Mouse (Mus musculus) hindbrain, embryonic 12.5 days (tissue): ENCODE data around the gene Bahd1. TPM values are rescaled to one million over a fixed set of nuclear protein-coding genes. Genes with fewer than 3 reads are reported as not detected.
A peak's percentile ranks its signal among the peaks of the same experiment; 100 is the strongest.

Experiments
- ATAC-seq: fragments of 200-750 bp; cut with Nextera tagmentation; 2 replicates; pipeline ENCODE4 v1.8.0; 2017; ENCODE audit warnings: moderate TSS enrichment; ENCODE audit not compliant: low FRiP score
- H3K27ac ChIP-seq: fragments of 300-500 bp; sonication (generic); 2 replicates; pipeline ENCODE4 v1.5.1; 2016; ENCODE audit warnings: mild to moderate bottlenecking
- H3K27me3 ChIP-seq: fragments of 300-500 bp; sonication (generic); 2 replicates; pipeline ENCODE4 v1.6.1; 2016; ENCODE audit warnings: mild to moderate bottlenecking
- H3K36me3 ChIP-seq: fragments of 300-500 bp; sonication (generic); 2 replicates; pipeline ENCODE4 v1.6.1; 2016; ENCODE audit warnings: mild to moderate bottlenecking
- H3K4me1 ChIP-seq: fragments of 300-500 bp; sonication (generic); 2 replicates; pipeline ENCODE4 v1.6.1; 2016
- H3K4me2 ChIP-seq: fragments of 300-500 bp; sonication (generic); replicated peaks from 2 replicates; pipeline ENCODE4 v1.6.1; 2016; ENCODE audit warnings: mild to moderate bottlenecking
- H3K4me3 ChIP-seq: fragments of 300-500 bp; sonication (generic); 2 replicates; pipeline ENCODE4 v1.5.1; 2016; ENCODE audit warnings: mild to moderate bottlenecking
- H3K9ac ChIP-seq: fragments of 300-500 bp; sonication (generic); 2 replicates; pipeline ENCODE4 v1.6.1; 2016; ENCODE audit warnings: mild to moderate bottlenecking, moderate library complexity
- H3K9me3 ChIP-seq: fragments of 300-500 bp; sonication (generic); replicated peaks from 2 replicates; pipeline ENCODE4 v1.6.1; 2016; ENCODE audit warnings: mild to moderate bottlenecking
- WGBS: fragments of 180-500 bp; shearing (Covaris S2); methylation state at CpG from one replicate; pipeline ENCODE4 v1.1.7; 2016; 5-methylcytosine and 5-hydroxymethylcytosine counted together
- polyA plus RNA-seq: library from polyadenylated mRNA; unstranded; fragments of >200 nt; fragmentation: Nextera tagmentation; extraction: Ambion mirVana; gene quantifications from 2 replicates; pipeline ENCODE4 v1.2.1, GENCODE M21; 2016

Bahd1 gene
- polyA plus RNA-seq, 1 experiment from 2014 or later = 6.8 TPM

- peak overlapping the region; percentile 71 for H3K4me2 ChIP-seq
- H3K4me3 ChIP-seq = peak overlapping the region; percentile 96
- H3K36me3 ChIP-seq = no peaks in the 10 kb centered on the region
- no peaks in the 10 kb centered on the region for H3K9me3 ChIP-seq
- peak overlapping the region; percentile 93 for H3K9ac ChIP-seq
- peaks cover 68% of the 10 kb centered on the region for H3K4me1 ChIP-seq
- ATAC-seq = peak; percentile 89
- peak overlapping the region; percentile 93 for H3K27ac ChIP-seq
- WGBS = under 1% methylated on average over 60 of the region's 120 CpGs
- H3K27me3 ChIP-seq = peaks cover 47% of the 10 kb centered on the region
These were observed 1.2 kb downstream of the Bahd1 start for GRCm38 (mm10) chr2:118901175-118902031.

- Histone ChIP-seq H3K36me3 (no peaks in the 10 kb centered on the region), H3K9ac (peak overlapping the region; percentile 93), H3K4me1 (peaks cover 58% of the 10 kb centered on the region), H3K27ac (peak overlapping the region; percentile 93), H3K4me2 (peak overlapping the region; percentile 71), H3K27me3 (peaks cover 38% of the 10 kb centered on the region), H3K9me3 (no peaks in the 10 kb centered on the region), H3K4me3 (peak overlapping the region; percentile 96)
- ATAC-seq = peak; percentile 24
- WGBS = 1% methylated on average over 81 of the region's 106 CpGs
These were observed 2.2 kb downstream of the Bahd1 start for GRCm38 (mm10) chr2:118902051-118903025.

DNA sequence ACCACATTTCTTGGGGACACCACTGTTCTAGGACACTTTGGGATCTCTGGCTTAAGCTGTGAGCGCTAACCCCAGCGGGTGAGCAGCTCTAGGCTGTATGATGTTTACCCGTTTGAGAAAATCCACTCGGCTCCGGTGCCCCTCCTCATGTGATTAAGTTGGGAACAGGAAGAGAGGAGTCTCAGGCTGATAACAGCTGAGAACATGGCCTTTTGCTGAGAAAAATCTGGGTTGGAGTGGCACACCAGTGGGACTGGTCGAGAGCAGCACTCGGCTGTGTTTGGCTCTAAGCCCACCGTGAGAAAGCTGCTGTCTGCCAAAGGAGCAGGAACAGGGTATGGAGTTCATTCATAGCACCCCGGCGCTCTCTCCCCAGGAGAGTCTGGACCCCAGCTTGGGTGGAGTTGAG lies 3.2 kb downstream of the Bahd1 start:
- Histone ChIP-seq H3K4me3 (peak overlapping the region; percentile 96), H3K4me1 (peaks cover 48% of the 10 kb centered on the region), H3K27me3 (peaks cover 28% of the 10 kb centered on the region), H3K36me3 (no peaks in the 10 kb centered on the region), H3K9me3 (no peaks in the 10 kb centered on the region), H3K9ac (peak overlapping the region; percentile 93), H3K27ac (no peak overlapping the region), H3K4me2 (peak overlapping the region; percentile 71)
- ATAC-seq = no peak
- 12% methylated on average over 10 of the region's 10 CpGs for WGBS

GRCm38 (mm10) chr2:118905433-118906117 lies 5.4 kb downstream of the Bahd1 start:
- Histone ChIP-seq H3K27me3 (peaks cover 5% of the 10 kb centered on the region), H3K9me3 (no peaks in the 10 kb centered on the region), H3K27ac (no peak overlapping the region), H3K9ac (no peak overlapping the region; the same call in 1 of the 2 replicates), H3K4me1 (peaks cover 40% of the 10 kb centered on the region), H3K4me2 (no peak overlapping the region), H3K36me3 (no peaks in the 10 kb centered on the region), H3K4me3 (no peak overlapping the region)
- ATAC-seq = no peak
- WGBS = 85% methylated on average over 7 of the region's 7 CpGs

- WGBS = 81% methylated on average over 5 of the region's 5 CpGs
- peaks cover 39% of the 10 kb centered on the region for H3K4me1 ChIP-seq
- H3K4me2 ChIP-seq = no peak overlapping the region
- no peak overlapping the region for H3K4me3 ChIP-seq
- ATAC-seq = no peak
- no peaks in the 10 kb centered on the region for H3K36me3 ChIP-seq
- peaks cover 3% of the 10 kb centered on the region; the same call in 1 of the 2 replicates for H3K27me3 ChIP-seq
- no peak overlapping the region for H3K27ac ChIP-seq
- H3K9ac ChIP-seq = no peak overlapping the region
- H3K9me3 ChIP-seq = no peaks in the 10 kb centered on the region
These were observed 5.9 kb downstream of the Bahd1 start for GRCm38 (mm10) chr2:118906118-118906492.

GRCm38 (mm10) chr2:118907781-118908180 lies 7.6 kb downstream of the Bahd1 start:
- no peaks in the 10 kb centered on the region for H3K36me3 ChIP-seq
- H3K4me1 ChIP-seq = peaks cover 43% of the 10 kb centered on the region
- 95% methylated on average over 3 of the region's 3 CpGs for WGBS
- no peak overlapping the region for H3K4me2 ChIP-seq
- H3K9me3 ChIP-seq = no peaks in the 10 kb centered on the region
- H3K9ac ChIP-seq = no peak overlapping the region
- H3K27ac ChIP-seq = no peak overlapping the region
- ATAC-seq = no peak
- no peak overlapping the region for H3K4me3 ChIP-seq
- H3K27me3 ChIP-seq = peaks cover 3% of the 10 kb centered on the region; the same call in 1 of the 2 replicates

GRCm38 (mm10) chr2:118909151-118909550 lies 9.0 kb downstream of the Bahd1 start:
- no peak overlapping the region for H3K9ac ChIP-seq
- no peak for ATAC-seq
- no peaks in the 10 kb centered on the region for H3K36me3 ChIP-seq
- H3K4me3 ChIP-seq = no peak overlapping the region
- H3K27me3 ChIP-seq = no peaks in the 10 kb centered on the region
- H3K4me1 ChIP-seq = peaks cover 43% of the 10 kb centered on the region
- WGBS = 75% methylated on average over 1 of the region's 1 CpGs
- H3K9me3 ChIP-seq = no peaks in the 10 kb centered on the region
- H3K4me2 ChIP-seq = no peak overlapping the region
- H3K27ac ChIP-seq = no peak overlapping the region

- H3K4me1 ChIP-seq = peaks cover 35% of the 10 kb centered on the region
- ATAC-seq = no peak
- WGBS = 77% methylated on average over 7 of the region's 7 CpGs
These were observed 10.6 kb downstream of the Bahd1 start for GRCm38 (mm10) chr2:118910605-118911278.

DNA sequence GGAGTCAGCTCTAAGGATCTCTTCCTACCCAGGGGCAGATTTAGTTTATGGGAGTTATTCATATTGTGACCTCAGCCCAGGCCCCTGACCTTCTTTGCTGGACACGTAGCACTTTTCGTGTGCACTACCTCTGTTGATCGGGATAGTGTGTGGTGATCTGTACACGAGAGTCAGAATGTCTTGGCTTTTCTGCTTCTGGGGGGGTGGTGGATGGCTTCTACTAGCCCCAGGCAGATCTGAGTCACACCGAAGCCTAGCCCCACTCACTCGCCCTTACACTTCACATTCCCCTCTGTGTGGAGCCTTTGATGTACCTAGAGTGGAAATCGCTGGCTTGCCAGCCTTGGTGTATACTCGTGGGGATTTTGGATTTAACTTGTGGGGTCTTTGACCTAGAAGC lies 12.5 kb downstream of the Bahd1 start:
- Histone ChIP-seq H3K27me3 (no peaks in the 10 kb centered on the region), H3K4me3 (no peak overlapping the region), H3K36me3 (peaks cover 10% of the 10 kb centered on the region), H3K9ac (no peak overlapping the region), H3K9me3 (no peaks in the 10 kb centered on the region), H3K4me1 (peaks cover 29% of the 10 kb centered on the region), H3K4me2 (no peak overlapping the region), H3K27ac (no peak overlapping the region)
- ATAC-seq = no peak
- WGBS = 69% methylated on average over 8 of the region's 8 CpGs

More at GRCm38 (mm10) chr2:118910605-118911278, 10.6 kb downstream of the Bahd1 start:
- Histone ChIP-seq H3K4me2 (no peak overlapping the region), H3K27ac (no peak overlapping the region), H3K4me3 (no peak overlapping the region), H3K9ac (no peak overlapping the region), H3K9me3 (no peaks in the 10 kb centered on the region), H3K27me3 (no peaks in the 10 kb centered on the region), H3K36me3 (no peaks in the 10 kb centered on the region)

DNA sequence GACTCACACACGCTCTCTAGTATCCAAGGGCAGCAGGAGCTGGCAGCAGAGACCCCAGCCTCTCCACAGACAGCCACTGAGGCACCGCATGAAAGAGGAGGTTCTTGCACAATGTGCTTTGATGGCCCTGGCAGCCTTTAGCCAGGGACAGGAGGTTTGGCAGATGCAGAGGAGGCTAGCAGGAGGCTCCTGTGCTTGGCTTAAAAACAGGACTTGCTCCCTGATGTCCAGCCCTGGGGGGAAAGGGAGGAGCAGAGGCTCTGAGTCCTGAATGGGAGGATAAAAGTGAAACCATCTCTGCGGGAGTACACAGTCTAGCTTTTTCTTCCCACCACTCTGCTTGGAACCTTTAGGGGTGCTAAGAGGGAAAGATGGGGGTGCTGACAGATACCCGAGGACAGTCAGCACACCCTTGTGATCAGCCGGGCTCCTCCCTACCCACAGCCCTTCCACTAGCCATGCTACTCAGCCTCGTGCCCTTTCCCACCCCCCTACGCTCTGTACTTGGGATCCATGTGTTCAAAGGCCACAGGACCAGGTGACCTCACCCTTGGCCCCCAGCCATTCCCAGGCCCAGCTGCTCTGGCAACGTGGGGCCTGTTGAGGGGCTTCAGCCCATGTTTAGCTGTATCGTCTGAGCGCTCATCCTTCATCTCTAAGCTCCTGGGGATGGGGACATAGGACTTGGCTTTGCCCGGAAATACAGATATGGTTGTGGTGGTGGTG lies 13.5 kb downstream of the Bahd1 start:
- H3K36me3 ChIP-seq = peaks cover 14% of the 10 kb centered on the region
- H3K27ac ChIP-seq = no peak overlapping the region
- no peak overlapping the region for H3K4me3 ChIP-seq
- no peak overlapping the region for H3K9ac ChIP-seq
- no peak overlapping the region for H3K4me2 ChIP-seq
- no peaks in the 10 kb centered on the region for H3K9me3 ChIP-seq
- WGBS = 59% methylated on average over 11 of the region's 11 CpGs
- ATAC-seq = no peak
- H3K4me1 ChIP-seq = peaks cover 27% of the 10 kb centered on the region
- H3K27me3 ChIP-seq = no peaks in the 10 kb centered on the region

DNA sequence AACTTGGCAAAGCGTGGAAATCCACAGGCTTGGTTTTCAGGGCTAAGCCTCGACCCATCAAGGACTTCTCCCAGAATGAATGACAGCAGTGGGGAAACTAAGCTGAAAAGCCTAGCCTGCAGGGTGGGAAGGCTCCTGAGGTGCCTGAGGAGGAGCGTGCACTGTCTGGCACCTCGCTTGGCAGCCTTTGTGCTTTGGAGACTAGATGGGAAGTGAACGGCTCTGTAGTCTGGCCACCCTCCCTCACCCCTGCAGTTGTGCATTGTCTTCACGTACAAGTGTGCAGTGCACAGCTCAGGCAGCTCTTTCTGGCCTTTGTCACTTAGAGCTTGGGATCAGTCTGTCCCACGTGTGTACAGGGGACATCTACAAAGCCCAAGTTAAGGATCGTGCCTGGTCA lies 14.5 kb downstream of the Bahd1 start:
- WGBS = 37% methylated on average over 8 of the region's 8 CpGs
- no peak overlapping the region for H3K9ac ChIP-seq

More for the DNA sequence above, 14.5 kb downstream of the Bahd1 start:
- no peaks in the 10 kb centered on the region for H3K9me3 ChIP-seq
- no peak for ATAC-seq
- H3K4me2 ChIP-seq = no peak overlapping the region
- H3K27me3 ChIP-seq = no peaks in the 10 kb centered on the region
- H3K4me1 ChIP-seq = peaks cover 27% of the 10 kb centered on the region
- H3K36me3 ChIP-seq = peaks cover 21% of the 10 kb centered on the region
- no peak overlapping the region for H3K4me3 ChIP-seq
- no peak overlapping the region for H3K27ac ChIP-seq
